Mouse (Mus musculus) bone marrow macrophage, adult 2 months (primary cell): Measurements from ENCODE around the gene Btbd1. TPM values are rescaled to one million over a fixed set of nuclear protein-coding genes. Genes with fewer than 3 reads are reported as not detected.

Source experiments
- H3K27ac ChIP-seq: 2 replicates; pipeline ENCODE4 v1.5.1; 2012; ENCODE audit warnings: low read depth, low read length; ENCODE audit not compliant: insufficient read depth
- H3K4me1 ChIP-seq: 2 replicates; pipeline ENCODE4 v1.6.1; 2012; ENCODE audit warnings: low read length; ENCODE audit not compliant: control insufficient read depth, insufficient read depth
- H3K4me3 ChIP-seq: 2 replicates; pipeline ENCODE4 v1.5.1; 2012; ENCODE audit warnings: mild to moderate bottlenecking, low read length, moderate library complexity; ENCODE audit not compliant: insufficient read depth
- CTCF ChIP-seq: IDR thresholded peaks from 2 replicates; pipeline ENCODE4 v1.5.1; 2012; ENCODE audit warnings: low read depth, mild to moderate bottlenecking, low read length, moderate library complexity
- POLR2A ChIP-seq: IDR thresholded peaks from 2 replicates; pipeline ENCODE4 v1.6.1; 2012; ENCODE audit warnings: mild to moderate bottlenecking, low read depth, low read length, borderline replicate concordance
- polyA plus RNA-seq: library from polyadenylated mRNA; stranded (reverse); fragments of >200 nt; gene quantifications from 2 replicates; pipeline ENCODE4 v1.2.4, GENCODE M21; 2012; ENCODE audit not compliant: missing spikeins, insufficient read depth, insufficient read length

Btbd1 gene
- polyA plus RNA-seq, 1 experiment = 104 TPM

DNA sequence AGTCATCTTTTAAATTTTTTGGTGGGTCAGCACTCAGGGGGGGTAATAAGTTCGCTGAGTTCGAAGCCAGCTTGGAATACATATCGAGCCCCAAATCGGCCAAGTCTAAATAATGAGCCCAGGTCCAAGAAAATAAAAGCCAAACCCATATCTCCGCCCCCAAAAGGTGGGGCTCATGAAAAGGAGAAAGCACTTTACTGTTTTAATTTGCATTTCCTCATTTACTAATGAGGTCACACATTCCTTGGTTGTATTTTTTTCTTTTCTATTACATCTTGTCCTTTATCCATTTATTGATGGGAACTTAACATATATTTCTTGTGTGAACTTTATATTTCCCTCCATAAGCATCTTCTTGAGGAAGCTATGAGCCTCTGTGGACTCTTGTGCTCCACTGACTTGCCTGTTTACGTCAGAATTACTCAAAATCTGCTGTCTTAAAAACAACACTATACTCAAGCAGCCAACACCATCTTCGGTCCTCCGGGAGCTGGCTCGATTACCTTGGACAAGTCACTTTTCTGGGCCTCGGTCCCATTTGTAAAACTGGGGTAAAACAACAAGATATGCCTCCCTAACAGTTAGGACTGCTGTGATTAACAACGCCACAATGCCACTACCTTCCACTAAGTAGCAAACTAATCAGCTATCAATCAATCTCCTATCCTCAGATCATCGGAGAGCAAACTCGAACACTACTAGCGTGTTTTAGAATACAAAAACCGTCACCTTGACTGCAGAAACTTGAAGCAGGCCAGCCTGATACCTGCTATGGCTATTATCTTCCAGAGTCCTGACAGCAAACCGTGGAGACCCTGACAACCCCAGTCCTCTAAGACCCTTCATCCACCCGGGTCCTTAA is 1.2 kb downstream of the Btbd1 start:
- H3K4me1 ChIP-seq = peaks cover 15% of the 10 kb centered on the region

DNA sequence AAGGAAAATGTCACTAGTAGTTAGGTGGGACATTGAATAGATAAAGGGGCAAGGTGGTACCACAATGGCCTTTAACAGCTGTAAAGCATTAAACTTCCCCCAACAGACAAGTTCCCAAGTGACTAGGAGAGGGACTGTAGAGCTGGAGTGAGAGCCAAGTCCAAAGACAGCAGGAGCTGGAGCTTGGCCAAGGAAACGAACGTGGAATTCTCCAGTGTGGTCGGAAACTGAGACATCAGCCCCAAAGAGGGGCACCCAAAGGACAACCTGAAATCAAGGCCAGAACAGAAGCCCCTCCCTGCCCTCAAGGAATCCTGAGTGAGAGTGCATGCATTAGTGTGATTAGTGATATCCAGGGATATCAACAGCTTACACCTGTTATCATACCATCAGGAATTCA is 3.9 kb downstream of the Btbd1 start:
- H3K4me1 ChIP-seq = peaks cover 15% of the 10 kb centered on the region
- no peak overlapping the region for H3K27ac ChIP-seq
- TF ChIP-seq CTCF = no peak
- no peak for TF ChIP-seq POLR2A
- H3K4me3 ChIP-seq = no peak overlapping the region

More for the DNA sequence above, 1.2 kb downstream of the Btbd1 start:
- Histone ChIP-seq H3K4me3 (peak overlapping the region; percentile 91), H3K27ac (peak overlapping the region; percentile 87)
- TF ChIP-seq POLR2A = no peak
- no peak for TF ChIP-seq CTCF

DNA sequence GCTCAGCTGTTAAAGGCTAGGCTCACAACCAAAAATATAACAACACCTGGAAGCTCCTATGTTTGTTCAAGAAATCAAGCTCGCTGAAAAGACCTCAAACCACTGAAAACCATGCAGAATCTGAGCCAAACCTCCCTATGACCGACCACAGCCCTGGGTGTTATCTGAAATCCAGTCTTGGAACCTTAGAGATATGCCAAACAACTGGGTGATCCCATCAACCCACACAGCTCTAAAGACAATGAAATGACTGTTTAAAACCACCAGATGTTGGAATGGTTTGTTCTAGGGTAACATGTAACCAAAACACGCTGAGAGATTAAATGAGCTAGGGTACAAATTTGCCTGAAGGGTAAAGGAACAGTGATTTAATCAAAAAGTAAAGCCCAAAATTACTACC is 4.3 kb downstream of the Btbd1 start:
- Histone ChIP-seq H3K4me3 (no peak overlapping the region), H3K4me1 (peaks cover 15% of the 10 kb centered on the region), H3K27ac (no peak overlapping the region)
- TF ChIP-seq CTCF = no peak
- no peak for TF ChIP-seq POLR2A

DNA sequence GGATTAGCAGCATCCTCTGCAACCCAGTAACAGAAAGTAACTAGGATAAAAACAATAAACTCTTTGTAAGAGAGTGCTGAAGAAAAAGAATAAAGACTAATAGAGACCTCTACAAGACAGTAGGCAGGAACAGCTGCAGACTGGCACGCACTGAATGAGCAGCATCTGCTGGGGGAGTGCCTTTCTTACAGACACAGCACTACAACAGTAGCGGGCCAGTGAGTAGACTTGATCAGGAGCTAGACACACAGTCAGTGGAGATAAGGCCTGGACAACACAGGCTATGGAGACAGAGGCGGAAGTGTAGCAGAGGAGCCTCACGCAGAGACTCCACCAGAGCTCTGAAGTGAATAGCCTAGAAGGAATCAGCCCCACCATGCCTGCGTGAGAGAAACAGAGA is 23.2 kb downstream of the Btbd1 start:
- Histone ChIP-seq H3K27ac (no peak overlapping the region), H3K4me1 (peaks cover 10% of the 10 kb centered on the region), H3K4me3 (no peak overlapping the region)
- no peak for TF ChIP-seq CTCF
- no peak for TF ChIP-seq POLR2A

DNA sequence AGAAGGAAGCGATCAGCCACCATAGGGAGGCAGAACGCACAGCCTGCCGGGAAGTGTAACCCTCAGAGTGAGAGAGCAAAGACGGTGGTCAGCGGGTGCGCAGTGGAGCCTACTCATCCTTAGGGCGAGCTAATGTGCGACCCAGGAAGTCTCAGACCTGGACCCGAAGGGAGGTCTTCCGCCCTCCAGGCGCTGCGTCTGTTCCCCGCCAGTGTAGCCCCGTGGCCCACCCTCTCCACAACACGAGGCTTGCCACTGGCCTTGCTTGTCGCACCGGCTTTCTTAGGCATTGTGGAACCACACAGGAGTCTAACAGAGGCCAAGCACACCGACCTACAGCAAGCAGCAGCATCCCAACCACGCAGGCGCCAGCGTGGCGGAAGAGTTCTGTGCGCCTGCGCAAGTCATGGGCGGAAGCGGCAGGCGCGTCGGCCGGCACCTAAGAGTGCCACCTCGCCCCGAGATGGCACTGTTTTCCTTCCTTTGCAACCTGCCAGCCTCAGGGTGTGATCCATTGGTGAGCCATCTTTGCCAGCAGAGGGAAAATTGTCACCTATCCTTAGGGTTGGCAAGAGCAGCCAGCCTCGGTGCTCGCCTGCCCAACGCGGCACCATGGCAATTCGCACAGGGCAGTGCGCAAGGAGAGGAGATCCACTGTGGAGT is 40.0 kb downstream of the Btbd1 start, which contains the start of gene 3110040N11Rik:
3110040N11Rik (minus strand) TSS at position 384 of the 663 bp plus-strand sequence.
- peak within 1 kb of the TSS; percentile 76 for H3K4me3 ChIP-seq
- peaks cover 12% of the 10 kb centered on the region for H3K4me1 ChIP-seq
- TF ChIP-seq CTCF (no peak), POLR2A (peak; percentile 71)
- peak within 1 kb of the TSS; percentile 81 for H3K27ac ChIP-seq

DNA sequence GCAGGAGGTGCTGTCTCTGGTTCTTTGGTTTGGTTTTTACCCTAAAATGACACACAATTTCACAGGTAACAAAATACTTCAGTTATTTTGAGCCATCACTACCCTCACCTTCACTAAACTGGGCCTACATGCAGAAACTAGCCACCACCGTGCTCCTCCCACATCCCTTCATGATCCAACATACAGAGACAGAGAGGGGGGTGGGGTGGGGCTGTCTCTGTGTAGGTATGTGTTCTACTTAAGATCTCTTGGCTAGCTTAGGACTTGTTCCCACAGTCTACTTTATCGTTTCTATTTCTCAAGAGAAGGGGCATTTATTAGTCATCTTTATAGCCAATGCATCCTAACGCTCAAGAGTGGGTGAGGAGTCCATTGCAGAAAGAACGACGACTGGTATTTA is 40.7 kb downstream of the Btbd1 start:
- Histone ChIP-seq H3K4me1 (peaks cover 12% of the 10 kb centered on the region), H3K27ac (peak overlapping the region; percentile 81), H3K4me3 (peak overlapping the region; percentile 76)
- TF ChIP-seq POLR2A = no peak
- no peak for TF ChIP-seq CTCF

DNA sequence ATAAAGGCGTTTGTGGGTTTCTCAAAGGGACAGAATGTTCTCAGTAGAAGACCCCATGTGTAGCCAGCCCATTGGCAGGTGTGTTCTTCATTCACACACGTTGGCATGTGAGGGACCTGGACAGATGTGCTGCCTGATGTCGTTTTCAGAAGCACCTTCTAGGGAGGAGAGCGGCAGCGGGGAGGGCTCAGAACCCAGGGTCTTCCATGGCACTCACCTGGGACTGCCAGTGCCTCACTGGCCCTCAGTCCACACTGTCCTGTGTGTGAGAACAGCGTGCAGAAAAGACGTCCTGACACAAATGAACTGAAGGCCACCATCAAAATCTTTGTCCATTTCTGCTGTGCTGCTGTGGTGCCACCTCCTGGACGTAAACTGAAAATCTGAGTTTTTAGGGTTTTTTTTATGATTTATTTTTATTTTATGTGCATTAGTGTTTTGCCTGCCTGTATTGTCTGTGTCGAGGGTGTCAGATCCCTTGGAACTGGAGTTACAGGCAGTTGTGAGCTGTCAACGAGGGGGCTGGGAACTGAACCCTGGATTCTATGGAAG is 51.5 kb downstream of the Btbd1 start:
- no peak overlapping the region for H3K4me3 ChIP-seq
- H3K27ac ChIP-seq = no peak overlapping the region
- peaks cover 3% of the 10 kb centered on the region for H3K4me1 ChIP-seq
- TF ChIP-seq POLR2A (no peak), CTCF (peak; percentile 32; the same call in 1 of the 2 replicates)

DNA sequence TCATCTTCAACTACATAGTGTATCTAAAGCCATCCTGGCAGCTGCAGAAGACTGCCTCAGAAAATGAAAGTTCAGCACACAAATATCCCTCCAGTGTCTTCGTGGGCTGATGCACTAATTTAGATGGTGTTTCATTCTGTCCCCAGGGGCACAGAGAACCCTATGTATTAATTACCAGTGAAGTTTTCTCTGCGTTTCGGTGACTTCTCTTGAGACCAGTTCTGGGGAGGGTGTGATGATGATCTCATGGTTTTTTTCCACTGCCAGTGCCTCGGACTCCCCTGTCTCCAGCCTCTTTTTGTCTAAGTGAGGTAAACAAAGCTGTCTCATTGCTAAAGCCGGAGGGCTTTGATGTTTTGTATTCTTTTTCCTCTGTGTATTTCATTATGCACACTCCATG is 53.9 kb downstream of the Btbd1 start:
- Histone ChIP-seq H3K4me3 (no peak overlapping the region), H3K4me1 (peaks cover 4% of the 10 kb centered on the region), H3K27ac (no peak overlapping the region)
- TF ChIP-seq CTCF (no peak), POLR2A (no peak)

DNA sequence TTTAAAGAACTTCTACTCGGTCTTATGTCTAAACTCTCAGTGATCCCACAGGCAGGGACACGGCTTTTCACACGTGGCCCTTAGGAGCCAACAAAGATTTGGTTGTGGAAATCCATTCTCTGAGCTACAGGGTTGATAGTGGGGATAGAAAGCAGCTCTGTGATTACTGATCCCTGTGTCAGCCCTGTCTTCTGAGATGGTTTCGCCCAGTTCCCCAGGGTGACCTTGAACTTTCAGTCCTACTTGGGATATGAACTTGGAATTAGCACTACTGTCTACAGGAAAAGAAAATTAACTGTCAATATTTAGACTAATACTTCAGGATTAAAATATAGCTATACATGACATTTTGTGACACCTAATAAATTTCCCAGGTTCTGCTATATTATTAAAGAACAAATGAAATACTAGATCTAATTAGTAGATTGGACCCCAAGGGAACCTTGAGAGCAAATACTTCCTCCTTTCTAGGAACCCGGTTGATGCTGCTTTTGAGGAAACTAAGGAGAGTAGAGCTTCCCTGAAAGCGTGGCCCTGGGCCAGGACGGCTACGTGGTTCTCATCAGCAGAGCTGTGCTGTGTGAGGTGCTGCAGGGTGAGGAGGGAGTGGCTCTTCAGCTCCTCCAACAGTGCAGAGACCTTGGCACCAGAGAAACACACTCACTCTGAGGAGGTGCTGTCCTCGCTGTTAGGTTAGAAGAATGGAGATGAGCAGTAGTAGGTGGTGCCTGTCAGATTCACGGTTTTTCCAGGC is 56.3 kb downstream of the Btbd1 start:
- TF ChIP-seq CTCF = no peak
- TF ChIP-seq POLR2A = no peak
- Histone ChIP-seq H3K27ac (no peak overlapping the region), H3K4me3 (no peak overlapping the region), H3K4me1 (peaks cover 4% of the 10 kb centered on the region)
